ENCODE assay signal across 17 mouse cellular contexts in the genomic region with DNA sequence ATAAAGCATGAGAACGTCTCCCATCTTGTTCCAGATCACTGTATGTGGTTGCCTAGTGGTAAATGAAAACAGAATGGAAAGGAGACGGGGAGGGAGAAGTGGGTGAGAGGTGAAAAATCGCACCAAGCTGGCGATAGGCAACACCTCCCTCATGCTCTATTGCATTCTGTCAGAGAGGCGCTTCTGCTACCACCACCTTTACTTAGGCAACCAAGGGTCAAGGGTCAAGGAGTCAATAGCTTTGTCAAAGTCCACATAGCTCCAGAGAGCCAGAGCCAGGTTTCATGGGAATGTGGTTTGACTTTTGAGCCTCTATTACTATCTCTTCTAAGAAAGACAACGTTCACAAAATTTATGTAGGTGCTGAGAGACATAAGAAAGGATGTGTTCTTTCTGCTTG. TPM values are rescaled to one million over a fixed set of nuclear protein-coding genes. Genes with fewer than 3 reads are reported as not detected.
"Had no signal": no experiment of that assay in that cellular context is flagged by ENCODE, and none has a peak within 500 bp of the region (broad histone marks: within the 10 kb centered on the region; RNA-seq: fewer than 3 reads in every experiment).

No protein-coding gene starts in this region.

- H3K4me2 ChIP-seq: limb, embryonic 13.5 days; liver, embryonic 15.5 days; lung, embryonic 15.5 days; midbrain, embryonic 11.5 days; midbrain, embryonic 15.5 days; neural tube, embryonic 12.5 days had no signal

- H3K9me3 ChIP-seq: limb, embryonic 13.5 days; liver, embryonic 15.5 days; lung, embryonic 15.5 days; midbrain, embryonic 15.5 days; neural tube, embryonic 12.5 days had no signal

- ATAC-seq: hindbrain, postnatal 0 days; midbrain, embryonic 15.5 days had no signal

- H3K4me1 ChIP-seq: lung, embryonic 15.5 days; megakaryocyte, embryonic 14.5 days; midbrain, embryonic 15.5 days; neural tube, embryonic 12.5 days had no signal

- H3K9ac ChIP-seq: limb, embryonic 13.5 days; liver, embryonic 15.5 days; lung, embryonic 15.5 days; midbrain, embryonic 15.5 days; neural tube, embryonic 12.5 days had no signal

- H3K36me3 ChIP-seq: limb, embryonic 13.5 days; liver, embryonic 15.5 days; lung, embryonic 15.5 days; midbrain, embryonic 15.5 days; neural tube, embryonic 12.5 days had no signal

- H3K4me3 ChIP-seq: layer of hippocampus, adult 2 months; limb, embryonic 13.5 days; liver, embryonic 15.5 days; lung, embryonic 15.5 days; midbrain, embryonic 15.5 days; neural tube, embryonic 12.5 days had no signal

- DNase-seq: left cerebral cortex, postnatal 4 days; lung, postnatal 14 days; right cerebral cortex, postnatal 4 days; spleen, adult 18-20 months; thymus, adult 18-20 months; thymus, postnatal 25 days had no signal

- H3K27ac ChIP-seq: hindbrain, postnatal 0 days; kidney, postnatal 0 days; layer of hippocampus, adult 2 months; limb, embryonic 13.5 days; liver, embryonic 15.5 days; lung, embryonic 15.5 days; macrophage; midbrain, embryonic 15.5 days; neural tube, embryonic 12.5 days had no signal

- H3K27me3 ChIP-seq: limb, embryonic 13.5 days; liver, embryonic 15.5 days; lung, embryonic 15.5 days; megakaryocyte, embryonic 14.5 days; midbrain, embryonic 15.5 days; neural tube, embryonic 12.5 days had no signal

RNA-seq across cellular contexts. Expression of gene Ntrk2, which starts 50.2 kb away (rescaled TPM):
- polyA plus RNA-seq: macrophage had no signal
